Mouse (Mus musculus): ENCODE data around the gene Zfp94.
A peak's percentile ranks its signal among the peaks of the same experiment; 100 is the strongest.

Gene Zfp94

GRCm38 (mm10) chr7:24271191-24271590, 45.3 kb downstream of the Zfp94 start:
- DNase-seq, result no peak

GRCm38 (mm10) chr7:24270288-24270672, 46.2 kb downstream of the Zfp94 start, which contains the start of gene Zfp93:
Gene Zfp93, plus strand, starts transcription at chr7:24270420.
- DNase-seq, result peak; percentile 80

DNA sequence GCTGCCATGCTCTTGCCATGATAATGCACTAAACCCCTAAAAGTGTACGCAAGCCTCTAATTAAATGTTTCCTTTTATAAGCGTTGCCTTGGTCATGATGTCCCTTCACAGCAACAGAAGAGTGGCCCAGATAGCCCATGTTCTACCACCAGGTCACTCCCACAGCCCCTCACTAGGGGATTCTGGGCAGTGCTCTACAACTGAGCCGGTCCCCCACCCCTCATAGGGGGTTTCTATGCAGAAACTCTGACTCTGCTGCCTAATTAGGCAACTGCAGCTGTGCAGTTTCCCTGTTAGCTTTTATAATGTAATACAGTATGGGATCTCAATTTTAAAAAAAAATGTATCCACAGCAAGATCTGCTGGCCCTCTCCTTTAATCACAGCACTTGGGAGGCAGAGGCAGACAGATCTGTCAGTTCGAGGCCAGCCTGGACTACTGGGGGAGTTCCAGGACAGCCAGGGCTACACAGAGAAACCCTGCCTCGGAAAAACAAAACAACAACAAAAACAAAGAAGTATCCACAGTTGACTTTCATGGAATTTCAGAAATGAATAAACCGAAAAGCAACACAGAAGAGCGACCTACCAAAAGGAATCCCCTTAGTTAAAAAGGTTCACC, 46.7 kb downstream of the Zfp94 start:
- peak; percentile 25 for DNase-seq

- DNase-seq, result no peak
Measured at GRCm38 (mm10) chr7:24269256-24269655, 47.2 kb downstream of the Zfp94 start.

DNA sequence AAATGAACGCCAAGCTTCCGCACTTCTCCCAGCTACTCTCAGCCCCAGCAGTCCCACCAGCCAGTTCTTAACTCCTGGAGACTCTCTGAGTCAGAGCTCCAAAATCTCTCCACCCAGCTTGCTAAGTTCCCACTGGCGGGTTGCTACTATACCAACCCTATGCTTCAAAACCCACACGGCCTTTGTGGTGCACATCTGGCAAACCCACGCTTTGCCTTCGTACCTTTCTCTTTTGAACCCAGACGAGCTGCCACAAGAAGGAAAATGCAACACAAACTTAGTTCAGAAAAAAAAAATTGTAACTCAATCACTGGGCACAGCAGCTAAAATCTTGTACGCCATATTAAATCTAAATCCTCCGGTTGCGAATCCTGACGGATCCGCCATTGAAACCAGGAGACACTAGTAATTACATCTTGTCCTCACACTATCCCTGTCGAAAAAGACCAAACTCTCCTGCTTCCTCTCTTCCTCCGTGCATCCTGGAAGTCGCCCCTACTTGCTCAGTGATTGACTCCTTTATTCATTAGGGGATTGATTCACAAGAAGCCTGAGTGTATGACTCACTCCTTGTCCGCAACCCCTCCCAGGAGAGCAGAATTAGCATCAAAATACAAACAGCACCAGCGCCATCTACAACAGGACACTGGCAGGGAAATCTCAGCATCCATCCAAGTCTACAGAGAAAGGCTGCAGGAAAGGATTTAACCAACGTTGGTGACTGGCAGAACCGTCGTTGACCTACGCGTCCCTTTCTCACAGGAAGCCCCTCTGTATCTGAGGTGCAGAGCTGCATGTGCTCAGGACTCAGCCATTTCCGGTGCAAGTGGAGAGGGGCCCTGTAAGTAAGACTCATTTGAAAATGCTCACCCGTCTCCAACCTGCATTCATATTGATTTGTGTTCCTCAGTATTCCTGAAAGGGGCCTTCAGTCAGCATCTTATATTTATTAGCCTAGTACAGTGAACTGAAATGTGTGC, 48.0 kb downstream of the Zfp94 start:
- DNase-seq, result no peak

DNA sequence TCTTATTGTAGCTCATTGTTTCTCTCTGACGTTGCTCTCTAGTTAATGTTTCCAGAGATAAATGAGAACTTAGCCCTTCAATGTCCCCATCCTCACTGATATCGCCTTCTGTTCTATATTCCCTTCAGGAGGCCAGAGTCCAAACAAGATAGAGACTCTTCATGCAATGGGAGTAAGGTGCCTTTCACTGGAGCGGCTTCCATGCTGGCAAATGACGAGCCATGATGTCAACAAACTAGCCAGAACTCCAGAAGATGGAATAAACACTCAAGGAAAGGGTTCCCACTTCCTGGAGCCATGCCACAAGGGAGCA, 56.5 kb downstream of the Zfp94 start:
- no peak for DNase-seq

DNA sequence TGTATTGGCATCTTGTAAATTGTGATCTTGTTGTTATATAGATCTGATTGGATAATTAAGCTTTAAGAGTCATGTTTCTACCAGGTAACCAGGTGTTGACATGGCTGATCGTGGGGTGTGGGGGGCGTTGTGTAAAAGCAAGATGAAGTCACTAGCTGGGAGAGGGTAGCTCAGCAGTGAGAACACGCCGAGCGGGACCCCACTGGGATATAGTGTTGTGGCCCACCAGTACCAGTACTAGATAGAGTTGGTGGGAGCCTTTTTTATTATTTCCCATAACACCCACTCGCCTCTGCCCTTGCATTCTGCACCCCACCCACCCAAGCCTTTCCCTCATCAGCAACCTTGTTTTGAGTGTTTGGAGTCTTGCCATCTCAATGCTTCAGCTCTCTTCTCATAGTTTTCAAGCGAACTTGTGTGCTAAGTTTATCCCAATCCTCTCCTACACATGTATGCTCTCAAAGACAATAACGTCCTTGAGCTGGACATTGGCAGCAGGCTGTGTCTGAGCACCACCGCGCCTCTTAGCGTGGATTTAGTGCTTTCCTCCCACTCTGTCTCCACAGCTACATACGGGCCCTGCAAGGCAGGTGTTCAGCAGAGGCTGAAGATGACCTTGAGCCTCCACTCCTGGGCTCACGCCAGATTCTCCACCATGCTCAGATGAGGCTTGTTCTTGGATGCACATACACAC, 57.0 kb downstream of the Zfp94 start:
- DNase-seq, result no peak

DNA sequence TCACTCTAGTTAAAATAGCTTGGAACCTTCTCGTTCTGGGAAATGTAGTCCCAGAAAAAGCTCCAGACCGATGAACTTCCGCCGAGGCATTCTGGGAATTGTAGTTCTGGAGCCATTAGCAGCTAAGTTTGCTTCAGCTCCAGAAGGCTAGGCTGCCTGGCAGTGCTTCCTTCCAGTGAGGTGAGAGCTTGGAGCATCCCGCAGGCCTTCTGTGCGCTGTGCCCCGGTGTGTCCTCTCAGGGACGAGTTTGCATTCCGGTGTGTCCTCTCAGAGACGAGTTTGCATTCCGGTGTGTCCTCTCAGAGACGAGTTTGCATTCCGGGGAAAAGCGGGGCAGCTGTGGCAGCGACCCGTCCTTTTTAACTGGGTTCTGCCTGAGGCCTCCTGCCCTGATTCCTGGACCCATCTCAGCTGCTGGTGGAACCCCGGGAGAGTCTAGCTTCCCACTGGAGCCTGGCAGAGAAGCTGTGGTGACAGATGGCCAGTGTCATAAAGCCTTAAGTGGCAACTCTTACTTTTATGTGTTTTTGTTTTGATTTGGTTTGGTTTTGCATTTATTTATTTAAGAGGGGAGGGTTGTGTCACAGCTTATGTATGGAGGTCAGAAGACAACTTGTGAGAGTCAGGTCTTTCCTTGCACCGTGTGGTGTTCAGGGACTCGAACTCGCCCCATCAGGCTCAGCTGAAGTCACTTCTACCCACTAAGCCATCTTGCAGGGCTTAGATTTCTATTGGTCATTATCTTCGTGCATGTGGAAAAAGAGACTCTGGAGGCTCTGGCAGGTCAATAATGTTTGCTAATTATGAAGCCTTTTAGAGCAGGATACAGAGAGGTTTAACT, 61.6 kb downstream of the Zfp94 start, which contains the start of gene Zfp108:
TSS of gene Zfp108 (plus strand) at position 162 of the 842 bp plus-strand sequence.
- peak; percentile 83 for DNase-seq

GRCm38 (mm10) chr7:24253779-24254615, 62.5 kb downstream of the Zfp94 start:
- DNase-seq, result no peak

Data from cerebellum, adult 8-10 months (tissue).